Comparison of ENCODE assay signal across 10 mouse cellular contexts in the genomic region with DNA sequence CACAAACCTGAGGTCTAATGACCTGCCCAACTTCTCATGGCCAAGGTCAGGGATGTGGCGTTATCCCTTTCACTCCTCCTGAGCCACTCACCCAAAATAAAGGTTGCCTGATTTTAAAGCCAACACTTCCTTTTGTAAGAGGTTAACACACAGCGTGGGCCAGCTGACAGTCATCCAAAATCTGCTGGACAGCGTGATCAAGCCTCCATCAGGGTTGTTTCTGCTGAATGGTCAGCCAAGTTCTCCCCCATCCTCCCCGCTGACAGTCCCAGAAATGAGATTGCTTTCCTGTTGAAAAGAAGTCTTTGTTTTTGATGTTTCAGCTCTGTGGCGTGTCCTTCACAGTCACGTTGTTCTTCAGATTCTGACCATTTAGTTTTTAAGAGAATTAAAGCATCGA.
DNase-seq lines count a peak whose midpoint lies in the region; ATAC-seq lines count a peak whose summit lies in the region.
"Had no signal": no experiment of that assay in that cellular context is flagged by ENCODE, and none has a peak within 500 bp of the region (broad histone marks: within the 10 kb centered on the region; RNA-seq: fewer than 3 reads in every experiment).

No protein-coding gene starts in this region.

- 0 out of 2 replicates have a peak overlapping the region, but pooled peaks have one; percentile 94 for H3K27ac ChIP-seq in forebrain, embryonic 10.5 days
- no peak overlapping the region for H3K27ac ChIP-seq in forebrain, embryonic 12.5 days
- 0 out of 2 replicates have a peak overlapping the region, but pooled peaks have one; percentile 16 for H3K27ac ChIP-seq in midbrain, embryonic 13.5 days

- no peak overlapping the region for H3K4me2 ChIP-seq in forebrain, embryonic 12.5 days
- H3K4me2 ChIP-seq in midbrain, embryonic 13.5 days (replicated peaks) = no peak overlapping the region
- H3K4me2 ChIP-seq: lung, embryonic 14.5 days had no signal

- peaks cover 62% of the 10 kb centered on the region for H3K4me1 ChIP-seq in forebrain, embryonic 10.5 days
- peaks cover 71% of the 10 kb centered on the region for H3K4me1 ChIP-seq in forebrain, embryonic 12.5 days
- H3K4me1 ChIP-seq in midbrain, embryonic 13.5 days (replicated peaks) = peaks cover 82% of the 10 kb centered on the region

- intact Hi-C loops in left cerebral cortex, postnatal 4 days (cut with DNase I) = no loop called here

- peaks cover 51% of the 10 kb centered on the region for H3K36me3 ChIP-seq in forebrain, embryonic 10.5 days (replicated peaks)
- H3K36me3 ChIP-seq in forebrain, embryonic 12.5 days (replicated peaks) = peaks cover 19% of the 10 kb centered on the region
- H3K36me3 ChIP-seq in midbrain, embryonic 13.5 days = peaks cover 20% of the 10 kb centered on the region

- H3K9me3 ChIP-seq in forebrain, embryonic 10.5 days = no peaks in the 10 kb centered on the region
- H3K9me3 ChIP-seq in forebrain, embryonic 12.5 days = no peaks in the 10 kb centered on the region
- H3K9me3 ChIP-seq in midbrain, embryonic 13.5 days = no peaks in the 10 kb centered on the region

- no peak overlapping the region for H3K4me3 ChIP-seq in forebrain, embryonic 10.5 days
- no peak overlapping the region for H3K4me3 ChIP-seq in forebrain, embryonic 12.5 days (replicated peaks)
- no peak overlapping the region for H3K4me3 ChIP-seq in midbrain, embryonic 13.5 days (replicated peaks)

- no peak overlapping the region for H3K9ac ChIP-seq in forebrain, embryonic 12.5 days
- H3K9ac ChIP-seq in midbrain, embryonic 13.5 days (replicated peaks) = no peak overlapping the region
- H3K9ac ChIP-seq: lung, embryonic 14.5 days had no signal

- no peaks in the 10 kb centered on the region for H3K27me3 ChIP-seq in forebrain, embryonic 10.5 days (ENCODE audit: poor library complexity, severe bottlenecking)
- no peaks in the 10 kb centered on the region for H3K27me3 ChIP-seq in forebrain, embryonic 12.5 days
- H3K27me3 ChIP-seq in midbrain, embryonic 13.5 days = no peaks in the 10 kb centered on the region
- H3K27me3 ChIP-seq: Patski had no signal

- no peak for DNase-seq in forebrain, embryonic 10.5 days (ENCODE audit: extremely low spot score, low spot score)
- DNase-seq in left cerebral cortex, postnatal 4 days = peak; percentile 80
- DNase-seq in left cerebral cortex, adult 11 months (ENCODE audit: low spot score) = no peak
- peak; percentile 94 for DNase-seq in cerebellum, postnatal 14 days
- no peak for DNase-seq in MN1 (ENCODE audit: low spot score)
- no peak for DNase-seq in adrenal gland, postnatal 4 days (ENCODE audit: low spot score in 2 of 2)
- DNase-seq: lung, embryonic 14.5 days had no signal

- 89% methylated on average over 7 of the region's 7 CpGs for WGBS in forebrain, embryonic 10.5 days
- WGBS in forebrain, embryonic 12.5 days = 78% methylated on average over 7 of the region's 7 CpGs
- 72% methylated on average over 7 of the region's 7 CpGs for WGBS in midbrain, embryonic 13.5 days

- no peak for ATAC-seq in forebrain, embryonic 12.5 days (ENCODE audit: low FRiP score)
- ATAC-seq in midbrain, embryonic 13.5 days = no peak
- ATAC-seq: Patski had no signal

Comparison
In these comparisons a context has a peak if more than half of its experiments do, and no peak if none do; other contexts are left out.
1. DNase-seq: peak in left cerebral cortex, postnatal 4 days (single experiment) and cerebellum, postnatal 14 days (2 of 2); none in forebrain, embryonic 10.5 days (single experiment), left cerebral cortex, adult 11 months (single experiment), MN1 (single experiment) and adrenal gland, postnatal 4 days (0 of 2).